Mouse (Mus musculus): ENCODE results near the gene Cfap126. TPM values are rescaled to one million over a fixed set of nuclear protein-coding genes. Genes with fewer than 3 reads are reported as not detected.
A peak's percentile ranks its signal among the peaks of the same experiment; 100 is the strongest.

Cfap126 gene
- polyA plus RNA-seq, 1 experiment, result 2.7 TPM

DNA sequence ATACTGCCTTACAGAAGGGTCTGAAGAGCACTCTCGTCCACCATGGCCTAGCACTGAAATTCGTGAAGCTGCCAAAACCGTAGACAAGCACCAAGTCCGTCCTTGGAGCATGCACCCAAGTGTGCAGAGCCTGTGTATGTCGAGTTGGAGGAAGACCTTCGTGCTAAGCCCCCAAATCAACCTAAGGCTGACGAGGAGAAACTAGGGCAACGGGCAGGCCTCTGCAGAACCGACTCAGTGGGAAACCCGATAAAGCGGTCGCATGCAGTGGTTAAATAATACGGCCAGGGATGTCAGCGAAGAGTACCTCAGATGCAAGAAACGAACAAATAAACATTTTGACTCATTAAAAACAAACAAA is 3.1 kb upstream of the Cfap126 start:
- H3K4me3 ChIP-seq (ENCODE audit: control insufficient read depth, insufficient read depth, low read length), result 0 out of 2 replicates have a peak overlapping the region, but pooled peaks have one; percentile 0
- WGBS, result 44% methylated on average over 15 of the region's 15 CpGs
- no peak overlapping the region for H3K27ac ChIP-seq (ENCODE audit: control insufficient read depth, insufficient read depth, low read length)
- H3K27me3 ChIP-seq (ENCODE audit: control insufficient read depth, insufficient read depth, low read length), result no peaks in the 10 kb centered on the region
- TF ChIP-seq CTCF (IDR thresholded peaks at IDR 0.05; ENCODE audit: borderline replicate concordance, control insufficient read depth, extremely low read depth, insufficient read depth, low read length, poor library complexity), result no peak
- TF ChIP-seq POLR2A (IDR thresholded peaks at IDR 0.05; ENCODE audit: control insufficient read depth, extremely low read depth, insufficient read depth, low read length, poor library complexity), result no peak
- H3K36me3 ChIP-seq (ENCODE audit: control insufficient read depth, insufficient read depth, low read length), result no peaks in the 10 kb centered on the region
- DNase-seq, result no peak
- H3K4me1 ChIP-seq (replicated peaks; ENCODE audit: control insufficient read depth, insufficient read depth, low read length), result peaks cover 8% of the 10 kb centered on the region

GRCm38 (mm10) chr1:171111020-171111780 is 2.5 kb upstream of the Cfap126 start:
- Histone ChIP-seq H3K36me3 (ENCODE audit: control insufficient read depth, insufficient read depth, low read length) (no peaks in the 10 kb centered on the region), H3K27me3 (ENCODE audit: control insufficient read depth, insufficient read depth, low read length) (no peaks in the 10 kb centered on the region), H3K4me1 (replicated peaks; ENCODE audit: control insufficient read depth, insufficient read depth, low read length) (peaks cover 8% of the 10 kb centered on the region), H3K27ac (ENCODE audit: control insufficient read depth, insufficient read depth, low read length) (peak overlapping the region; percentile 73), H3K4me3 (ENCODE audit: control insufficient read depth, insufficient read depth, low read length) (peak overlapping the region; percentile 69)
- peak; percentile 99 for TF ChIP-seq CTCF (IDR thresholded peaks at IDR 0.05; ENCODE audit: borderline replicate concordance, control insufficient read depth, extremely low read depth, insufficient read depth, low read length, poor library complexity)
- TF ChIP-seq POLR2A (IDR thresholded peaks at IDR 0.05; ENCODE audit: control insufficient read depth, extremely low read depth, insufficient read depth, low read length, poor library complexity), result no peak
- under 1% methylated on average over 38 of the region's 38 CpGs for WGBS
- peak; percentile 89 for DNase-seq

GRCm38 (mm10) chr1:171111781-171112575 is 1.7 kb upstream of the Cfap126 start:
- TF ChIP-seq POLR2A (IDR thresholded peaks at IDR 0.05; ENCODE audit: control insufficient read depth, extremely low read depth, insufficient read depth, low read length, poor library complexity) (no peak), CTCF (IDR thresholded peaks at IDR 0.05; ENCODE audit: borderline replicate concordance, control insufficient read depth, extremely low read depth, insufficient read depth, low read length, poor library complexity) (no peak)
- H3K27me3 ChIP-seq (ENCODE audit: control insufficient read depth, insufficient read depth, low read length), result no peaks in the 10 kb centered on the region
- peak overlapping the region; percentile 55 for H3K4me3 ChIP-seq (ENCODE audit: control insufficient read depth, insufficient read depth, low read length)
- H3K27ac ChIP-seq (ENCODE audit: control insufficient read depth, insufficient read depth, low read length), result peak overlapping the region; percentile 73
- peaks cover 8% of the 10 kb centered on the region for H3K4me1 ChIP-seq (replicated peaks; ENCODE audit: control insufficient read depth, insufficient read depth, low read length)
- H3K36me3 ChIP-seq (ENCODE audit: control insufficient read depth, insufficient read depth, low read length), result no peaks in the 10 kb centered on the region
- 2% methylated on average over 15 of the region's 15 CpGs for WGBS
- peak; percentile 34 for DNase-seq

DNA sequence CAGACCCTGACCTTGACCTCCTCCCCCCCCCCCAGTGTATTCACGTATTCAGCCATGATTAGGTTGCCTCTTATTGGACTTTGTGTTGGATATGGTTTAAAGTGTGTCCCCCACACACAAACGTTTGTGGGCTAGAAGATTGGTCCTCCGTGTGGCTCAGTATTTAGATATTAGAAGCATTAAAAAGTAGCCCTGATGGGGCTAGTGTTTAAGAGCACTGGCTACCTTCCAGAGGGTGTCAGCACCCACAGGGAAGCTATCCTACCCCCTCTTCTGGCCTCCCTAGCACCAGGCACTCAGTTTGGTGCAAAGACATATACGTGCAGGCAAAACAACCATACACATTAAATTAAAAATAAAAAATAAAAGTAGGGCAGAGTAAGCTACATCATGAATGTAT is 732 bp upstream of the Cfap126 start:
- no peak overlapping the region for H3K4me3 ChIP-seq (ENCODE audit: control insufficient read depth, insufficient read depth, low read length)
- H3K4me1 ChIP-seq (replicated peaks; ENCODE audit: control insufficient read depth, insufficient read depth, low read length), result peaks cover 8% of the 10 kb centered on the region
- 89% methylated on average over 4 of the region's 4 CpGs for WGBS
- no peaks in the 10 kb centered on the region for H3K36me3 ChIP-seq (ENCODE audit: control insufficient read depth, insufficient read depth, low read length)
- no peak overlapping the region for H3K27ac ChIP-seq (ENCODE audit: control insufficient read depth, insufficient read depth, low read length)
- no peak for DNase-seq
- no peak for TF ChIP-seq POLR2A (IDR thresholded peaks at IDR 0.05; ENCODE audit: control insufficient read depth, extremely low read depth, insufficient read depth, low read length, poor library complexity)
- no peak for TF ChIP-seq CTCF (IDR thresholded peaks at IDR 0.05; ENCODE audit: borderline replicate concordance, control insufficient read depth, extremely low read depth, insufficient read depth, low read length, poor library complexity)
- H3K27me3 ChIP-seq (ENCODE audit: control insufficient read depth, insufficient read depth, low read length), result no peaks in the 10 kb centered on the region

DNA sequence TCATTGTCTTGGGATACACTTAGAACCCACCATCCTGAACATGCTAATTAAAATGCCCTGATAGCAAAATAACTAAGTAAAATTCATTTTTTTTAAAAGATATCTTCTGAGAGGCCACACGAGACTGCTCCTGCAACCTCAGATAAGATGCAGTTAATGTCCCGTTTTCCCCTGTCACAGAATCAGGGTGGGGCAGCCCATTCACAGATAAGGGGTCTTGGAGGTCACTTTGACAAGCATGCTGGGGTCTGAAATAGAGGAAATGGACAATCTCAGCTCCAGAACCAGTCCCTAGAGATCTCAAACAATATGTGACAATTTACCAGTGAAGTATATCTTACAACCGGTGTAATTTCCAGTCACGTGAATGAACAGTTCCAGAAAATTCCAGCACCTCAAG is 2.6 kb downstream of the Cfap126 start:
- TF ChIP-seq CTCF (IDR thresholded peaks at IDR 0.05; ENCODE audit: borderline replicate concordance, control insufficient read depth, extremely low read depth, insufficient read depth, low read length, poor library complexity) (no peak), POLR2A (IDR thresholded peaks at IDR 0.05; ENCODE audit: control insufficient read depth, extremely low read depth, insufficient read depth, low read length, poor library complexity) (no peak)
- Histone ChIP-seq H3K4me3 (ENCODE audit: control insufficient read depth, insufficient read depth, low read length) (no peak overlapping the region), H3K27me3 (ENCODE audit: control insufficient read depth, insufficient read depth, low read length) (no peaks in the 10 kb centered on the region), H3K36me3 (ENCODE audit: control insufficient read depth, insufficient read depth, low read length) (no peaks in the 10 kb centered on the region), H3K27ac (ENCODE audit: control insufficient read depth, insufficient read depth, low read length) (no peak overlapping the region), H3K4me1 (replicated peaks; ENCODE audit: control insufficient read depth, insufficient read depth, low read length) (peaks cover 5% of the 10 kb centered on the region)
- 88% methylated on average over 4 of the region's 4 CpGs for WGBS
- no peak for DNase-seq

DNA sequence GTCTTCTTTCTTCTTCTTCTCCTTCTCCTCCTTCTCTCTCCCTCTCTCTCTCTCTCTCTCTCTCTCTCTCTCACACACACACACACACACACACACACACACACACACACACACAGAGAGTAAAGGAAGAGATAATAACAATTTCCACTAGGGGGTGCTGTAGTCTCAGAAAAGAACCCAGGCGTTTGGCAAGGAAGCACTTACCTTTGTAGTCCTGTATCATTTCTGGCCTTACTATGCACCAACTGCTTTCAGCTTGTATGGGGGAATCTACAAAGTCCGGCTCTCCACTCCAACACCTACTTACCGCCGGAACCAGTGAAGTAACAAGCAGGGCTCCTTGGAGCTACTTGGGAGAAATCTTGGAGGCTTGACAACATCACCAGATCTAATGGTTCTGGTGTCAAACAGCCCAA is 4.6 kb downstream of the Cfap126 start:
- no peak overlapping the region for H3K4me3 ChIP-seq (ENCODE audit: control insufficient read depth, insufficient read depth, low read length)
- no peaks in the 10 kb centered on the region for H3K27me3 ChIP-seq (ENCODE audit: control insufficient read depth, insufficient read depth, low read length)
- DNase-seq, result peak; percentile 56
- 8% methylated on average over 4 of the region's 4 CpGs for WGBS
- H3K36me3 ChIP-seq (ENCODE audit: control insufficient read depth, insufficient read depth, low read length), result no peaks in the 10 kb centered on the region
- peaks cover 5% of the 10 kb centered on the region for H3K4me1 ChIP-seq (replicated peaks; ENCODE audit: control insufficient read depth, insufficient read depth, low read length)
- no peak overlapping the region for H3K27ac ChIP-seq (ENCODE audit: control insufficient read depth, insufficient read depth, low read length)
- TF ChIP-seq CTCF (IDR thresholded peaks at IDR 0.05; ENCODE audit: borderline replicate concordance, control insufficient read depth, extremely low read depth, insufficient read depth, low read length, poor library complexity), result no peak
- no peak for TF ChIP-seq POLR2A (IDR thresholded peaks at IDR 0.05; ENCODE audit: control insufficient read depth, extremely low read depth, insufficient read depth, low read length, poor library complexity)
